Mouse (Mus musculus) forelimb bud, embryonic 11.5 days (tissue): Measurements from ENCODE around the gene Plcb4.
"Not testable (repeated sequence)": the region's sequence is repeated elsewhere in the genome, so short reads cannot be mapped to it uniquely, and the experiment has no call there.

Source experiments
- DNase-seq: peaks from one replicate; pipeline ENCODE4 v3.0.0-alpha.2; 2012; ENCODE audit warnings: low read depth, low spot score

Plcb4 gene

DNA sequence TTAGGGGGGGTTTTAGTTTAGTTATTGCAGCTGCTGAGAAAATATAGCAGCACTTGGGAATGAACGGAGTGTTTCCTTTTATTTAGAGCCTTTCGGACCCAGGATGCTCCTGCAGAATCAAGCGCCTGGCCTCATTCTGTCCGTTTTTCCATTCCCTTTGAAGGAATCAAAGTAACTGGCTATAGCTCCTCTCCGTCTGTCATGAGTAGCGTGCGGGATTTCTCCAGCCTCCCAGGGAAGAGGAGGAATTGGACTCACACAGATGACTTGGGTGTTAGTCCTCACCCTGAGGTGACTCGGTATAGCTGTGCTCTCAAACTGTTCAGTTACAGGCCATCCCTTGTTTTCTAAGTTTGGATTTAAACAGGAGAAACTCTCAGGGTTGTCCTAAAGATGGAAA lies 14.8 kb downstream of the Plcb4 start:
- DNase-seq: no peak

DNA sequence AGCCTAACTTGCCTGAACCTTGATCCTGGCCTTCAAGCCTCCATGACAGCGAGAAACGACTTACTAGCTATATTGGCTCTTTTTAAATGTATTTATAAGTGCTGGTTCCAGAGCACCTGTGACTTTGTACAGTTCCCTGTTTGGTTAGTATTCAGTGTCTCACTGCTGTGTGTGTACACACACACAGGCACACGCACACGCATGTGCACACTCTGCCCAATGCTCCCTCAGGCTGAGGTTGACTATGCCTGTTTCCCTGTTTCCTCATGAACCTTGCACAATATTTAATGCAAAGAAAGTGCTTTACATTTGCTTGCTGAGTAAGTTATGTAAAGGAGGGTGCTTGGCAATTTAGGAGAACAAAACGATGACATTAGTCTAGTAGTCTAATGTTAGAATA lies 16.5 kb downstream of the Plcb4 start:
- no peak for DNase-seq

DNA sequence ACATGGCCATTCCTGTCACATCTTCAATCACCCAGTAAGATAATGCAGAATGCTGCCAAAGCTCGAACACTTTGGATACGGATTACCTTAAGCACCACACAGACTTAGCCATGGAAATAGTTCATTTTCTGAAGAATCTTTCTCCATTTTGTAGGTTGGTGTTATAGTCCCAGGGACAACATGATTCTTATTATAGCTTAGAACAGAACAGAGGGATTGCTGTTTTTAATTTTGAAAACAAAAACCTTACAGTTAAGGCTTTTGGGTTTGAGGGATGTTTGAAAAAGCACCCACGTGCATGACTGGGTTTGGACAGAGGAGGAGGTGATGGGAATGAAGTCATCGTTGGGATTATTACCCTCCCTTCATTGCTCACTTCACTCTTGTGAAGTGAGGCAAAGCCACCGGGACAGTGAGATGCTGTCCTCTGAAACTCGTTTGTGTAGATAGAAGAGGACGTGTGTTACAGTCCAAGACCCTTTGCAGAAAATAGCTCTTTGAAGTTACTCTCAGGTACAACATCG lies 18.2 kb downstream of the Plcb4 start:
- no peak for DNase-seq

DNA sequence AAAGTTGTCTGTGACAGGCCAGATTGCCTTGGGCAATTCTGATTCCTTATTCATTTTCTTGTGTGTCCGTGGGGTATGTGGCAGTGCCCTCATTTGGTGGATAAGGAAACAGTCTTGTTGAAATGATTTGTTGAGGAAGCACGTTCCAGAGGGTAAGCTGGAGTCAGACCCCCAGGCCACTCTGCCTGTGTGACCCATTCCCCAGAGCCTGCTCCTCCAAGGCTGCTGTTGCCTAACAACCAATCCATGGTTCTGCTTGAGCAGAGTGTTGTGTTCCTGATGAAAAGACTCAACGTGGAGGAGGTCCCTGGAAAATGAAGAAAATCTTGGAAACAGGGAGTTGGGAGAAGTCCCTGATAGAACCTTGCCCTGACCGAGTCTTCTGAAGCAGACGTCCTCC lies 18.8 kb downstream of the Plcb4 start:
- DNase-seq: no peak

DNA sequence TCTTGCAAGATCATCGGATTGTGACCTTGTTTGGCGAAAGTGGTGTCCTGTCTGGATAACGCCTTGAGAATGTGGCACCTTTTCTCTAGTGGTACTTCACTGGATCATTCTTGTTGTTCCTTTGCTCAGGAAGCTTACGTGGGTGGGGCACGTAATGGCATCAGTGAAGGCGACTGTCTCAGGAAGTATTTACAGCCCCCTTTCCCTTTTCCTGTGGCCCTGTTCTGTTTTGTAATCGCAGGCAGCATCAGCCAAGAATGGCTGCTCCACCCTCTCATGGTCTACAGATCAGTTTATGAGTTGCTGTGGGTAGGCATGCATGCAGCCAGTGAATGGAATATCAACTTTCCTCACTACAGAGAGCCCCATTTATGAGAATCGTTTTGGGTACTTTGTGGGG lies 21.2 kb downstream of the Plcb4 start:
- no peak for DNase-seq

GRCm38 (mm10) chr2:135680406-135681134 lies 21.8 kb downstream of the Plcb4 start:
- no peak for DNase-seq

DNA sequence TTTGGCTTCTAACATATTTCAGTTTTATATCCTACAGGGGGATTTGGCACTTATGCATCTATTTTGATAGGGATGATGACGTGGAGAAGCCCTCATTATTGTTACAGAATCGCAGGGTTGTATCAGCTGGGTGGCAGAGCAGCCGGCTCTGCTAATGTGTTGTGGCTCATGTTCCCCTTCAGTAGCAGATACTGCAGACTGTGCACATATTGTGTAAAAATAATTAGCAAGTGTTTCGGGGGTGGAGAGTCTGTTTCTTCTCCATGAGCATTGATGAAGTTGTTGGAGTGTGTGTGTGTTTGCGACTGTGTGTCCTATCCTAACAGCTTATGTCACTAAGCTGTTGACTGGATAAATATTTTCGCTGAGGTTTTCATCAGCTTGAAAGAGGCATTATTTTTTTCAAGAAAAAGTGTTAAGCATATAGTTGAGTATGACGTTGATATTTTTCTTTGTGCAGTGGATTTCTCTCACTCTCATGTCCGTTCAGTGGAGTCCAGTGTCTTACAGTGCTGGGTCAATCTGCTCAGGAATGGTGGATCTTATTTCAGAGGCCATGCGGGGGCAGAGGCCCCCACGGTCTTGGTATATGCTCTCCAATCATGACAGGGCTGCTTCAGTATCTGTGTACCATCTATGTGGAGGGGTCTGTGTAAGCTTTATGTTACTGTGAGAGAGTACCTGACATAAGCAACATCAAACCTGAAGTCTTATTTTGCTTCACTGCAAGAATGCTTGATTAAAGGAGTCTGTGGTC lies 25.1 kb downstream of the Plcb4 start:
- DNase-seq: no peak

GRCm38 (mm10) chr2:135686692-135687091 lies 27.9 kb downstream of the Plcb4 start:
- DNase-seq: no peak

DNA sequence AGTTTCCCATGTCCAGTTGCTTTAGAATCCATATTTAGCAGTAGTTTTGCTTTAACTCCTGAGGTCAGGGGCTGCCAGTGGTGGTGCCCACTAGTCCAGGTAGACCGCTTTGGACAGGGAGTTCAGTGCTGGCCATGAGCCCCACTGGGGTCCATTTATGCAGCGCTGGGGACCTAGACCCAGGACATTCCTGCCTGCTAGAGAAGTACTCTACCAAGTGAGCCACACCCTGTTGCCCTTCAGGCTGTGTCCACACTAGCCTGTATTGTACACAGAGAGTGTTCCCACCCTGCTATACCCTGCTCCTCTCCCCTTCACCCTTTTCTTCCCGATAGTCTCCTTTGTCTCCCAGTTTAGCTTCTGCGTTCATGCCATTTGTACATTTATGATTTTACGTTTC lies 28.8 kb downstream of the Plcb4 start:
- DNase-seq: no peak

DNA sequence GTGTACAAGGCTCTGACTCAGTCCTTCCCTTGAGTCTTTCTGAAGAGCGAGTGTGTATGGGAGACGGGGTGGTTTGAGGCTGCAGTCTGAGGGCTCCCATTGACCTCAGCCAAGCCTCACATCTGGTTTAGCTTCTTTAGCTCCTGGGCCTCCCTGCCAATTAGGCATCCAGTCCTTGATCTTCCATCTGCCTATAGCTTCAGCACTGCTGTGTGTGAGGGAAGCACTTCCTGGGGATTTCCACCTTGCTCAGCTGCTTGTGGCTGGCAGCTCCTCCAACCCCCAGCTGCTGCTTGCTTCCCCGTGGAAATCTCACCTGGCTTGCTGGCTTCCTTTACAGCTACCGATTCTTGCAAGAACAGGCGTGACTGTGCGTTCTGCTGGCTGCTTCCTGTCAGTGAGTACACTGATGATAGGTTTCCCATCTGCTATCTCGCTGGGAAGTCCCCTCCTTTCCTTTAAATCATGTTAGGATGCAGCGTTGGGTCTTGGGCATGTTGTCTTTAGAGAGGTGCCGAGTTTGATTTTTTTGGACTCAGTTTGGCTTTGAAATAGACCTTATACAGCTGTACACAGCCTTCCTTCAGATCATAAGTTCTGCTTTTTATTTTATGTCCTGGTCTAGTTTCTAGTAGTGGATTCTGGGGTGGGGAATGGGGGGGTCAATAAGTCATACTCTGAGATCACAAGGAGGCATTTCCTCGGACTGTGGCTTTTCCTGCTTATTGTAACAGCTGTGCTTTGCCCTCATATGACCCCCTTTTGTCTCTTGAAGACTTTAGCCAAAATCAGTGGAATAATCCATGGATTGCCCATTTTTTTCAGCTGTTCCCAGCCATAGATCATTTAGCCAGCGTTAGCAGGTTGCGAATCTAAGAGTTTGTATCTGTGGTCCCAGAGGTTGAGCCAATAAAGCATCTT lies 34.0 kb downstream of the Plcb4 start:
- DNase-seq: peak; percentile 48

DNA sequence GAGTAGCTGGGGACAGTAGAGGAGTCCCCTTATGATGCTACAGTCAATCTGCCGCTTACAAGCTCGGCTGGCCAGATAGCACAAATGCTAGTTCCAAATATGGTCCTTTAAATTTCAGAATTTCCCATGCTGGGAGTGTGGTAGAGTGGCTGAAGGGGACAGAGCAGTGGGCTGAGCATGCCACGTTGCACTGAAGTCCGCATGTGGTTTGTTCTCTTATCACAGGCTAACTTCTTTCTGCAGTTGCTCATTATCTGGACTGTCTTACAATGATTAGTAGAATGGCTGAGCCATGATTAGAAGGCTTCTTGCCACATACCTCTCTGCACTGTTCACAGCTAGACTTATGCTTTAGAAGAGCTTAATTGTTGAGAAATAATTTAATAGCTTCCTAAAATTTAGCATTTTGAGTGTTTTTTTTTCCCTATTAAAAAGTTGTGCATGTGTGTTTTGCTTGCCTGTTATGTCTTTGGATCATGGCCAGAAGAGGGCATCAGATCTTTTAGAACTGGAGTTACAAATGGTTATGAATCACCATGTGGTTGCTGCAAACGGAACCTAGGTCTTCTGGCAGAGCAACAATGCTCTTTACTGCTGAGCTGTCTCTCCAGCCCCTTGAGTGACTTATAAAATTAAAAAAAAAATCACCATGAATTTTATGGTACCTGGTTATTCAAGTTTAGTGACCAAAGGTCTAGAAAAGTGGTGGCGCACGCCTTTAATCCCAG lies 42.0 kb downstream of the Plcb4 start:
- DNase-seq: no peak

GRCm38 (mm10) chr2:135704673-135705072 lies 45.9 kb downstream of the Plcb4 start:
- no peak for DNase-seq

DNA sequence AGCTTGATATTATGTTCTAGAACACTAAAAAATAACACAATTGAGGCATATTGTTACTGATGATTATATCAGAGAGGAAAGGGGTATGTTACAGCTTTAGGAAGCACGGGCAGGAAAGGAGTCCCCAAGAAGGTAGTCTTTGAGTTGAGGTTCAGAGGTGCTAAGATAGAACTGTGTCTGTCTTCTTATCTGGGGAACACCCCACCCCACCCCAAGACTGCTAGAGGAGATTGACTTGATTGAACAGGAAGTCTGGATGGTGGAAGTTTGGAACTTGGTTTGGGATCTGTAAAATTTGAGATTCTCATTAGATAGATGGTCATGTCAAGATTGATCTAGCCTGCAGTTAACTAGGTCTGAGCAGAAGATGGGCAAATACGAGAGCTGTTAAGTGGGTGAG lies 48.5 kb downstream of the Plcb4 start:
- DNase-seq: no peak

- DNase-seq: no peak
Observed at GRCm38 (mm10) chr2:135708386-135708785, 49.6 kb downstream of the Plcb4 start.

DNA sequence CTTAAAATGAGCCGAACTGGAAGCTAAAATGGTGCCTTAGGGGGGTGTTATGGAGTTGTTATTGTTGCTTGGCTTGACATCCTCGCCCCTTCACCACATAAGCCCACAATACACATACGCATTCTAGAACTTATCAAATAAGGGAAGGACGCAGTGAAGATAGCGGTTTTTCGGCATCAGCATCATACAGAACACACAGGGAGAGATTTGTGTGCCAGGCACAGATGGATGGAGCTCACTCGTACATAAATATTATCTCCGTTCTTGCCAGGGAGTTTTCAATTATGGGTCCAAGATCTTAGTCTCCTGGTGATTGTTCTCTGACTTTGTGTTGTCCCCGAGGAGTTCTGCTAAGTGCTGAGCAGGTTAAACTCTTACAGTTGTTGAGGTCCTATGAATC lies 50.0 kb downstream of the Plcb4 start:
- DNase-seq: no peak

DNA sequence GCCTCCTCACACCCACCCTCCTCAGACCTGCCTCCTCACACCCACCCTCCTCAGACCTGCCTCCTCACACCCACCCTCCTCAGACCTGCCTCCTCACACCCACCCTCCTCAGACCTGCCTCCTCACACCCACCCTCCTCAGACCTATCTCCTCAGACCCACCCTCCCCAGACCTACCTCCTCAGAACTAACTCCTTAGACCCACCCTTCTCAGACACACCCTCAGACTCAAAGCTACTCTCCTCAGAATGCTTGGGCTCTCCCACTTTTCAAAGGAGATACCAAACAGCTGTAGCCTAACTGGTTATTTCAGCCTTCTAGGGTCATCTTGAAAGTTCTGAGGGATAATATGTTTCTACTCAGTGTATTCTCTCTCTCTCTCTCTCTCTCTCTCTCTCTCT lies 50.9 kb downstream of the Plcb4 start:
- not testable (repeated sequence) for DNase-seq

GRCm38 (mm10) chr2:135711049-135711924 lies 52.5 kb downstream of the Plcb4 start:
- DNase-seq: no peak

GRCm38 (mm10) chr2:135711925-135712288 lies 53.1 kb downstream of the Plcb4 start:
- DNase-seq: peak; percentile 51

DNA sequence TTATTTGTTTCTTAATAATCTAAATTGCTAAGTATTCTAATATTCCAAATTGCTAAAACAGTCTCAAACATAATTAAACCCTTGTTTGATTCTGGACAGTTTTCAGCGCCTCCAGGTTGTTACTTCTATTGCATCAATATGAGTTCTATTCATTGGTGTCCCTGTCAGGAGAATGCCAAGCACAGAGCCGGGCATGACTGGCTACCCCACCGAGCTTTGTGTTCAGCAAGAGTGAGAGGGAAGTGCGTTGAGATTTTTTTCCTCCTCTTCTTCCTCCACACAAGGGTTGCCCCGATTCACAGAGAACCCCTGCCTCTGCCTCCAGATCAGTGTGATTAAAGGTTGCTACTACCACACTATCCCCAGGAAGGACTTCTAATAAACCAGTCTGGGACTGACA lies 53.5 kb downstream of the Plcb4 start:
- no peak for DNase-seq

GRCm38 (mm10) chr2:135712921-135713320 lies 54.1 kb downstream of the Plcb4 start:
- no peak for DNase-seq
